Comparison of ENCODE assay signal across 16 mouse cellular contexts in genomic region chr8:57436437-57436796, GRCm38 (mm10). TPM values are rescaled to one million over a fixed set of nuclear protein-coding genes. Genes with fewer than 3 reads are reported as not detected.
DNase-seq lines count a peak whose midpoint lies in the region; ATAC-seq lines count a peak whose summit lies in the region.
"Had no signal": no experiment of that assay in that cellular context is flagged by ENCODE, and none has a peak within 500 bp of the region (broad histone marks: within the 10 kb centered on the region; RNA-seq: fewer than 3 reads in every experiment).

No protein-coding gene starts in this region.

- H3K36me3 ChIP-seq in forebrain, embryonic 13.5 days (ENCODE audit: poor library complexity, severe bottlenecking): no peaks in the 10 kb centered on the region
- no peaks in the 10 kb centered on the region for H3K36me3 ChIP-seq in forebrain, embryonic 10.5 days (replicated peaks)
- H3K36me3 ChIP-seq in midbrain, embryonic 15.5 days (replicated peaks): no peaks in the 10 kb centered on the region
- H3K36me3 ChIP-seq in midbrain, embryonic 16.5 days (ENCODE audit: control insufficient read depth, insufficient read depth, low read length): no peaks in the 10 kb centered on the region
- H3K36me3 ChIP-seq in embryonic facial prominence, embryonic 15.5 days: no peaks in the 10 kb centered on the region
- H3K36me3 ChIP-seq: lung, embryonic 15.5 days had no signal

- H3K9ac ChIP-seq in forebrain, embryonic 13.5 days: no peak overlapping the region
- H3K9ac ChIP-seq in midbrain, embryonic 15.5 days: no peak overlapping the region
- no peak overlapping the region for H3K9ac ChIP-seq in midbrain, embryonic 16.5 days (ENCODE audit: low read depth, low read length)
- H3K9ac ChIP-seq in embryonic facial prominence, embryonic 15.5 days: no peak overlapping the region
- H3K9ac ChIP-seq: lung, embryonic 15.5 days had no signal

- H3K4me2 ChIP-seq in forebrain, embryonic 13.5 days: no peak overlapping the region
- no peak overlapping the region for H3K4me2 ChIP-seq in midbrain, embryonic 15.5 days
- H3K4me2 ChIP-seq in midbrain, embryonic 16.5 days (ENCODE audit: low read length): no peak overlapping the region
- peak overlapping the region; percentile 33 for H3K4me2 ChIP-seq in embryonic facial prominence, embryonic 15.5 days (replicated peaks)
- H3K4me2 ChIP-seq: liver, embryonic 11.5 days; lung, embryonic 15.5 days had no signal

- H3K9me3 ChIP-seq in forebrain, embryonic 13.5 days (replicated peaks): no peaks in the 10 kb centered on the region
- H3K9me3 ChIP-seq in forebrain, embryonic 10.5 days: no peaks in the 10 kb centered on the region
- H3K9me3 ChIP-seq in midbrain, embryonic 15.5 days: no peaks in the 10 kb centered on the region
- H3K9me3 ChIP-seq in midbrain, embryonic 16.5 days (replicated peaks; ENCODE audit: control insufficient read depth, low read length, poor library complexity, severe bottlenecking): no peaks in the 10 kb centered on the region
- no peaks in the 10 kb centered on the region for H3K9me3 ChIP-seq in embryonic facial prominence, embryonic 15.5 days (replicated peaks)
- H3K9me3 ChIP-seq: lung, embryonic 15.5 days had no signal

- no peaks in the 10 kb centered on the region for H3K27me3 ChIP-seq in forebrain, embryonic 13.5 days
- H3K27me3 ChIP-seq in forebrain, embryonic 10.5 days (ENCODE audit: poor library complexity, severe bottlenecking): no peaks in the 10 kb centered on the region
- H3K27me3 ChIP-seq in midbrain, embryonic 15.5 days (replicated peaks): no peaks in the 10 kb centered on the region
- no peaks in the 10 kb centered on the region for H3K27me3 ChIP-seq in midbrain, embryonic 16.5 days (ENCODE audit: control insufficient read depth, insufficient read depth, low read depth, low read length)
- no peaks in the 10 kb centered on the region for H3K27me3 ChIP-seq in embryonic facial prominence, embryonic 15.5 days
- H3K27me3 ChIP-seq: lung, embryonic 15.5 days had no signal

- 74% methylated on average over 9 of the region's 9 CpGs for WGBS in forebrain, embryonic 13.5 days
- 93% methylated on average over 9 of the region's 9 CpGs for WGBS in forebrain, embryonic 10.5 days
- WGBS in midbrain, embryonic 15.5 days: 79% methylated on average over 9 of the region's 9 CpGs
- 77% methylated on average over 9 of the region's 9 CpGs for WGBS in midbrain, embryonic 16.5 days
- WGBS in embryonic facial prominence, embryonic 15.5 days: 47% methylated on average over 9 of the region's 9 CpGs

- no peak overlapping the region for H3K4me3 ChIP-seq in forebrain, embryonic 13.5 days
- no peak overlapping the region for H3K4me3 ChIP-seq in forebrain, embryonic 10.5 days
- no peak overlapping the region for H3K4me3 ChIP-seq in midbrain, embryonic 15.5 days
- no peak overlapping the region for H3K4me3 ChIP-seq in midbrain, embryonic 16.5 days (ENCODE audit: low read depth, low read length)
- no peak overlapping the region for H3K4me3 ChIP-seq in embryonic facial prominence, embryonic 15.5 days (replicated peaks)
- H3K4me3 ChIP-seq: gastrocnemius, adult 2 months; lung, embryonic 15.5 days had no signal

- peak; percentile 57; the same call in 1 of the 2 replicates for ATAC-seq in forebrain, embryonic 13.5 days
- 0 out of 2 replicates have a peak, but pooled peaks have one; percentile 27 for ATAC-seq in midbrain, embryonic 15.5 days (replicated peaks)
- ATAC-seq in midbrain, embryonic 16.5 days: no peak
- ATAC-seq in embryonic facial prominence, embryonic 15.5 days (ENCODE audit: insufficient number of reproducible peaks, low FRiP score, low TSS enrichment, low read depth): no peak
- peak; percentile 14 for ATAC-seq in megakaryocyte, adult 5-6 weeks (ENCODE audit: poor library complexity, severe bottlenecking)

- H3K4me1 ChIP-seq in forebrain, embryonic 13.5 days: peaks cover 12% of the 10 kb centered on the region
- H3K4me1 ChIP-seq in forebrain, embryonic 10.5 days: peaks cover 5% of the 10 kb centered on the region
- H3K4me1 ChIP-seq in midbrain, embryonic 15.5 days: no peaks in the 10 kb centered on the region
- H3K4me1 ChIP-seq in midbrain, embryonic 16.5 days (ENCODE audit: control insufficient read depth, insufficient read depth, low read length): peaks cover 3% of the 10 kb centered on the region; the same call in 1 of the 2 replicates
- H3K4me1 ChIP-seq in embryonic facial prominence, embryonic 15.5 days: peaks cover 14% of the 10 kb centered on the region

- no peak for DNase-seq in forebrain, embryonic 10.5 days (ENCODE audit: extremely low spot score, low spot score)
- DNase-seq in left cerebral cortex, adult 11 months (ENCODE audit: low spot score): no peak
- DNase-seq: B cell, adult 2 months; gastrocnemius, adult 2 months; heart, adult 11 months; kidney, adult 18-20 months; spleen, adult 18-20 months had no signal

- H3K27ac ChIP-seq in forebrain, embryonic 13.5 days: peak overlapping the region; percentile 65; the same call in 1 of the 2 replicates
- H3K27ac ChIP-seq in forebrain, embryonic 10.5 days: no peak overlapping the region
- no peak overlapping the region for H3K27ac ChIP-seq in midbrain, embryonic 15.5 days
- H3K27ac ChIP-seq in midbrain, embryonic 16.5 days (ENCODE audit: low read length): no peak overlapping the region
- H3K27ac ChIP-seq in embryonic facial prominence, embryonic 15.5 days (replicated peaks): no peak overlapping the region
- H3K27ac ChIP-seq: gastrocnemius, adult 2 months; lung, embryonic 15.5 days had no signal

RNA-seq across cellular contexts. Expression of gene Scrg1, which starts 19.3 kb away (rescaled TPM):
- 0.89 and 0.92 TPM in 2 replicates for polyA plus RNA-seq in forebrain, embryonic 13.5 days (2015; fragmentation: Nextera tagmentation; extraction: Ambion mirVana)
- not detected in 2 replicates for polyA plus RNA-seq in forebrain, embryonic 10.5 days (2016; fragmentation: Nextera tagmentation; extraction: Ambion mirVana)
- polyA plus RNA-seq in midbrain, embryonic 15.5 days (2015; fragmentation: Nextera tagmentation; extraction: Ambion mirVana): 8.1 and 8.5 TPM in 2 replicates
- polyA plus RNA-seq in midbrain, embryonic 16.5 days (2015; fragmentation: Nextera tagmentation; extraction: Ambion mirVana): 10.9 and 15.6 TPM in 2 replicates
- 5.3 and 8.4 TPM in 2 replicates for polyA plus RNA-seq in embryonic facial prominence, embryonic 15.5 days (2015; fragmentation: Nextera tagmentation; extraction: Ambion mirVana)
- total RNA-seq in megakaryocyte, adult 5-6 weeks (2015): 16.7 and 27.0 TPM in 2 replicates
- 2.2 and 10.8 TPM in 2 replicates for total RNA-seq in megakaryocyte, adult 5-6 weeks (2017)
- total RNA-seq: gastrocnemius, adult 2 months; heart, postnatal 4 days had no signal
- polyA plus RNA-seq: liver, embryonic 11.5 days; thymus, postnatal 0 days had no signal

RNA-seq across cellular contexts. Expression of gene Sap30, which starts 51.2 kb away (rescaled TPM):
- 96.4 and 106 TPM in 2 replicates for polyA plus RNA-seq in forebrain, embryonic 13.5 days (2015; fragmentation: Nextera tagmentation; extraction: Ambion mirVana)
- 83.3 and 91.6 TPM in 2 replicates for polyA plus RNA-seq in forebrain, embryonic 10.5 days (2016; fragmentation: Nextera tagmentation; extraction: Ambion mirVana)
- polyA plus RNA-seq in midbrain, embryonic 15.5 days (2015; fragmentation: Nextera tagmentation; extraction: Ambion mirVana): 32.6 and 33.4 TPM in 2 replicates
- polyA plus RNA-seq in midbrain, embryonic 16.5 days (2015; fragmentation: Nextera tagmentation; extraction: Ambion mirVana): 24.5 and 26.0 TPM in 2 replicates
- 31.4 and 36.0 TPM in 2 replicates for polyA plus RNA-seq in embryonic facial prominence, embryonic 15.5 days (2015; fragmentation: Nextera tagmentation; extraction: Ambion mirVana)
- 85.2 and 101 TPM in 2 replicates for total RNA-seq in megakaryocyte, adult 5-6 weeks (2015)
- 144 and 145 TPM in 2 replicates for total RNA-seq in megakaryocyte, adult 5-6 weeks (2017)

Comparison
In these comparisons a context has a peak if more than half of its experiments do, and no peak if none do; other contexts are left out.
1. ATAC-seq: peak in forebrain, embryonic 13.5 days (single experiment), midbrain, embryonic 15.5 days (single experiment) and megakaryocyte, adult 5-6 weeks (single experiment); none in midbrain, embryonic 16.5 days (single experiment) and embryonic facial prominence, embryonic 15.5 days (single experiment).